Mouse (Mus musculus) limb, embryonic 14.5 days (tissue): ENCODE measurements around the gene Epha2. TPM values are rescaled to one million over a fixed set of nuclear protein-coding genes. Genes with fewer than 3 reads are reported as not detected.

Experiments
- ATAC-seq: fragments of 200-750 bp; cut with Nextera tagmentation; 2 replicates; pipeline ENCODE4 v1.8.0; 2017; ENCODE audit warnings: low read depth, moderate number of reproducible peaks, moderate TSS enrichment; ENCODE audit not compliant: low FRiP score
- DNase-seq: peaks from one replicate; pipeline ENCODE4 v3.0.0-alpha.2; 2015; ENCODE audit warnings: low spot score
- H3K27ac ChIP-seq: fragments of 300-500 bp; sonication (generic); replicated peaks from 2 replicates; pipeline ENCODE4 v1.5.1; 2014; ENCODE audit warnings: low read depth, mild to moderate bottlenecking, low read length, moderate library complexity, mixed read lengths
- H3K27me3 ChIP-seq: fragments of 300-500 bp; sonication (generic); 2 replicates; pipeline ENCODE4 v1.6.1; 2014; ENCODE audit warnings: low read length, mixed read lengths; ENCODE audit not compliant: control insufficient read depth, insufficient read depth
- H3K36me3 ChIP-seq: fragments of 300-500 bp; sonication (generic); 2 replicates; pipeline ENCODE4 v1.6.1; 2014; ENCODE audit warnings: mild to moderate bottlenecking, low read length, moderate library complexity, mixed read lengths; ENCODE audit not compliant: control insufficient read depth, insufficient read depth
- H3K4me1 ChIP-seq: fragments of 300-500 bp; sonication (generic); 2 replicates; pipeline ENCODE4 v1.6.1; 2014; ENCODE audit warnings: antibody characterized with exemption, low read length, mixed read lengths; ENCODE audit not compliant: control insufficient read depth, insufficient read depth
- H3K4me2 ChIP-seq: fragments of 300-500 bp; sonication (generic); replicated peaks from 2 replicates; pipeline ENCODE4 v1.6.1; 2014; ENCODE audit warnings: low read depth, mild to moderate bottlenecking, low read length, moderate library complexity; ENCODE audit not compliant: severe bottlenecking
- H3K4me3 ChIP-seq: fragments of 300-500 bp; sonication (generic); replicated peaks from 2 replicates; pipeline ENCODE4 v1.5.1; 2014; ENCODE audit warnings: low read length
- H3K9ac ChIP-seq: fragments of 300-500 bp; sonication (generic); 2 replicates; pipeline ENCODE4 v1.6.1; 2014; ENCODE audit warnings: mild to moderate bottlenecking, low read depth, low read length, moderate library complexity; ENCODE audit not compliant: severe bottlenecking
- H3K9me3 ChIP-seq: fragments of 300-500 bp; sonication (generic); 2 replicates; pipeline ENCODE4 v1.6.1; 2016; ENCODE audit warnings: low read length; ENCODE audit not compliant: control insufficient read depth
- POLR2A ChIP-seq: fragments of 200-500 bp; IDR thresholded peaks from 2 replicates; pipeline ENCODE4 v1.8.0; 2012; ENCODE audit warnings: inconsistent platforms, mild to moderate bottlenecking, moderate library complexity, borderline replicate concordance; ENCODE audit not compliant: insufficient read depth, insufficient read length; ENCODE audit errors: extremely low read depth
- WGBS: fragments of 180-500 bp; shearing (Covaris S2); extraction: QIAGEN DNeasy Blood & Tissue Kit; methylation state at CpG from one replicate; pipeline ENCODE4 v1.1.7; 2014; 5-methylcytosine and 5-hydroxymethylcytosine counted together
- polyA plus RNA-seq, 2 experiments: library from polyadenylated mRNA; depleted of rRNA in 1 of 2; stranded (reverse) in 1 of 2; unstranded in 1 of 2; fragments of >200 nt; fragmentation: Nextera tagmentation in 1 of 2; extraction: Ambion mirVana in 1 of 2; gene quantifications; 2 replicates each; pipeline versions ENCODE4 v1.2.1 to v1.2.3; 2012 to 2014

Epha2 gene
- polyA plus RNA-seq (2012; rRNA removed), result 9.4 and 13.1 TPM in 2 replicates
- polyA plus RNA-seq (2014; fragmentation: Nextera tagmentation; extraction: Ambion mirVana), result 2.2 and 2.4 TPM in 2 replicates

GRCm38 (mm10) chr4:141301116-141301553, at the start of gene Epha2:
TSS of gene Epha2 (plus strand) at chr4:141301240.
- Histone ChIP-seq H3K9ac (peak within 1 kb of the TSS; percentile 69), H3K27me3 (0 out of 2 replicates have a peak, but pooled peaks cover 8% of the 10 kb centered on the region), H3K27ac (no peak within 1 kb of the TSS), H3K36me3 (no peaks in the 10 kb centered on the region), H3K4me2 (peak within 1 kb of the TSS; percentile 96), H3K4me1 (peaks cover 12% of the 10 kb centered on the region), H3K9me3 (no peaks in the 10 kb centered on the region), H3K4me3 (peak within 1 kb of the TSS; percentile 54)
- peak; percentile 75 for ATAC-seq
- WGBS, result under 1% methylated on average over 33 of the region's 35 CpGs
- TF ChIP-seq POLR2A, result peak; percentile 77; the same call in 1 of the 2 replicates
- peak; percentile 82 for DNase-seq

DNA sequence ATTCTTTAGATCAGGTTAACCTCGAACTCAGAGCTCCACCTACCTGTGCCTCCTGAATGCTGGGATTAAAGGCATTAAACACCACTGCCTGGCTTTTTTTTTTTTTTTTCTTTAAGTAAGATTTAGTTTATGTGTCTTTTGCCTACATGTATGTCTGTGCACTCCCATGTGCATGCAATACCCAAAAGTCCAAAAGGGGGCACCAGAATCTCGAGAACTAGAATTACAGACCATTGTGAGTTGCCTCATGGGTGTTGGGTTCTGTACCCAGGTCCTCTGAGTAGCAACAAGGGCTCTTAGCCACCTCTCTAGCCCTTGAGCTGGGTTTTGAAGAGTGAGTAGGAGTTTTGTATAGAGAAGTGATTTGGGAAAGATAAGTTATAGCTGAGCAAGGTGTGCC, 48.4 kb upstream of the Epha2 start:
- Histone ChIP-seq H3K27ac (no peak overlapping the region), H3K36me3 (peaks cover 10% of the 10 kb centered on the region), H3K4me3 (no peak overlapping the region), H3K9me3 (no peaks in the 10 kb centered on the region), H3K4me2 (no peak overlapping the region), H3K4me1 (peaks cover 7% of the 10 kb centered on the region; the same call in 1 of the 2 replicates), H3K9ac (no peak overlapping the region), H3K27me3 (peaks cover 20% of the 10 kb centered on the region)
- no peak for TF ChIP-seq POLR2A
- DNase-seq (no peak), ATAC-seq (no peak)
- 73% methylated on average over 2 of the region's 2 CpGs for WGBS

GRCm38 (mm10) chr4:141254234-141254633, 46.8 kb upstream of the Epha2 start:
- ATAC-seq (peak; percentile 60; the same call in 1 of the 2 replicates), DNase-seq (no peak)
- Histone ChIP-seq H3K27me3 (0 out of 2 replicates have a peak, but pooled peaks cover 4% of the 10 kb centered on the region), H3K4me2 (no peak overlapping the region), H3K4me1 (no peaks in the 10 kb centered on the region), H3K9ac (no peak overlapping the region), H3K36me3 (peaks cover 10% of the 10 kb centered on the region), H3K4me3 (no peak overlapping the region), H3K9me3 (no peaks in the 10 kb centered on the region), H3K27ac (no peak overlapping the region)
- no peak for TF ChIP-seq POLR2A
- WGBS, result 57% methylated on average over 16 of the region's 16 CpGs

- Histone ChIP-seq H3K4me1 (no peaks in the 10 kb centered on the region), H3K9ac (no peak overlapping the region), H3K4me3 (no peak overlapping the region), H3K4me2 (no peak overlapping the region), H3K27me3 (no peaks in the 10 kb centered on the region), H3K9me3 (no peaks in the 10 kb centered on the region), H3K36me3 (peaks cover 3% of the 10 kb centered on the region; the same call in 1 of the 2 replicates), H3K27ac (no peak overlapping the region)
- DNase-seq, result no peak
- TF ChIP-seq POLR2A, result no peak
- ATAC-seq, result no peak
- WGBS, result 68% methylated on average over 5 of the region's 5 CpGs
Measured at GRCm38 (mm10) chr4:141257440-141257839, 43.6 kb upstream of the Epha2 start.

GRCm38 (mm10) chr4:141259413-141259812, 41.6 kb upstream of the Epha2 start:
- H3K9me3 ChIP-seq, result no peaks in the 10 kb centered on the region
- no peak for DNase-seq
- ATAC-seq, result no peak
- no peak overlapping the region for H3K4me2 ChIP-seq
- whole genome bisulfite sequencing, result 81% methylated on average over 12 of the region's 12 CpGs
- TF ChIP-seq POLR2A, result no peak
- peaks cover 3% of the 10 kb centered on the region; the same call in 1 of the 2 replicates for H3K36me3 ChIP-seq
- H3K4me1 ChIP-seq, result no peaks in the 10 kb centered on the region
- H3K9ac ChIP-seq, result no peak overlapping the region
- H3K27me3 ChIP-seq, result no peaks in the 10 kb centered on the region
- no peak overlapping the region for H3K4me3 ChIP-seq
- H3K27ac ChIP-seq, result no peak overlapping the region
